Mouse (Mus musculus): Measurements from ENCODE around the gene Ccdc110. TPM values are rescaled to one million over a fixed set of nuclear protein-coding genes. Genes with fewer than 3 reads are reported as not detected.

Ccdc110 gene
- total RNA-seq, 2 experiments from 2014 or later: not detected

- DNase-seq: no peak
Measured at GRCm38 (mm10) chr8:45986665-45987064, 52.2 kb downstream of the Ccdc110 start.

DNA sequence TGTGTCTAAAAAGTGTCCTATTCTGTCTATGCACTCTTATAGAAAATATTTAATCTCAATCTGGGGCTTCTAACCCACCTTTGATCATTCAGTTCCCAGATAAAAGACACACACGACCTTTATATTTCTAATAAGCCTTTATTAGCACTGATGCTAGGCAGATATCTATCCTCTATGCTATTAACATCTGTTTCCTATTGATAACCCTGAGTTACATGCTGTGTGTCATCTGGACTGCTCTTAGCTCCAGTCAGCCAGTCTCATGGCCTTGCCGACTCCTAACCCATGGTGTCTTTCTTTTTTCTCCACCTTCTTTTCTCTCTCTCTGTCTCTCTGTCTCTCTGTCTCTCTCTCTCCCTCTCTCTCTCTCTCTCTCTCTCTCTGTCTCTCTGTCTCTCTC, 53.8 kb downstream of the Ccdc110 start:
- no peak for DNase-seq

DNA sequence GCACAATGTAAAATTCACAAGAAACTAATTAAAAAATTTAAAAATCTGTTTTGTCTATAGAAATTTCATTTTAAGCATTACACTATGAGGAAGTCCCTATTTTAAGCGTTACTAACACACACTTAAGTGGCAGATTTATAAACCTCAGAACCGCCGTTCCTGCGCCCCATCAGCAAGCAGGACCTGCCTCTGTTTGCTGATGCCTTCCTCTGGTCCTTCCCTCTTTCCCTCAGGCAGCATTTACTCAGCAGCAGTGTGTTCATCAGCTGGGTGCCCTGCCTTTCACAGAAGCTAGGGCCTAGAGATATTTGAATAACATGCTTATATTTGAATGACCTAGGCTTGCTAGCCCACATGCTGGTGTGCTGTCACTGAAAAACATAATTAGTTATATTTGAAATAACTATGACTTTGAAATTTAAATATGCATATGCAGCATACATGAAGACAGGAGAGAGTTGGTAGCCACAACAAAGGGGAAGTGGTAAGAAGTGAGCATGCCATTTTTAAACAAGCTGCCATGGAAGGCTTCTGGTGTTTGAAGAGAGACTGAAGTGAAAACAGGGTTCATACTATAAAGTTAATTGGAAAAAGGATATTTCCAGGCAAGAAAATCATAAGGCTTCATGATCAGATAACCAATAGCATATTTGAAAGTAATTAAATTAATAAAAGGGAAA, 56.4 kb downstream of the Ccdc110 start:
- no peak for DNase-seq

Other genes with a start within 250 kb of the Ccdc110 start
- 100 to 1,000 TPM; 104 to 113 TPM for gene Pdlim3, start 49.2 kb upstream of the Ccdc110 start, total RNA-seq (2021)
- gene 1700029J07Rik, start 40.6 kb downstream of the Ccdc110 start, total RNA-seq (2021): under 1 TPM; 0.83 to 0.86 TPM
- gene Ufsp2, start 40.9 kb downstream of the Ccdc110 start, total RNA-seq (2021): 10 to 100 TPM; 33.4 to 33.5 TPM
- under 1 TPM; 0.36 to 0.76 TPM for gene Lrp2bp, start 64.7 kb downstream of the Ccdc110 start, total RNA-seq (2021)
- gene Ankrd37, start 71.1 kb downstream of the Ccdc110 start, total RNA-seq (2021): 10 to 100 TPM; 11.1 to 12.4 TPM
- gene Cfap97, start 217.2 kb downstream of the Ccdc110 start, total RNA-seq (2021): 10 to 100 TPM; 14.1 to 15.2 TPM
- 10 to 100 TPM; 12.2 to 12.7 TPM for gene Snx25, start 217.5 kb downstream of the Ccdc110 start, total RNA-seq (2021)

Measured in heart, postnatal 4 days (tissue).